Mouse (Mus musculus): ENCODE results near the gene Arl5c.

GRCm38 (mm10) chr11:98042741-98043140 is 46.8 kb upstream of the Arl5c start:
- TF ChIP-seq POLR2A (IDR thresholded peaks at IDR 0.05; ENCODE audit: low read depth, low read length), result no peak
- no peak for TF ChIP-seq CTCF (IDR thresholded peaks at IDR 0.05; ENCODE audit: extremely low read depth, insufficient read depth, insufficient read length, insufficient replicate concordance)
